Mouse (Mus musculus): ENCODE results near the gene Ndrg3.
"Not testable (repeated sequence)": the region's sequence is repeated elsewhere in the genome, so short reads cannot be mapped to it uniquely, and the experiment has no call there.

DNA sequence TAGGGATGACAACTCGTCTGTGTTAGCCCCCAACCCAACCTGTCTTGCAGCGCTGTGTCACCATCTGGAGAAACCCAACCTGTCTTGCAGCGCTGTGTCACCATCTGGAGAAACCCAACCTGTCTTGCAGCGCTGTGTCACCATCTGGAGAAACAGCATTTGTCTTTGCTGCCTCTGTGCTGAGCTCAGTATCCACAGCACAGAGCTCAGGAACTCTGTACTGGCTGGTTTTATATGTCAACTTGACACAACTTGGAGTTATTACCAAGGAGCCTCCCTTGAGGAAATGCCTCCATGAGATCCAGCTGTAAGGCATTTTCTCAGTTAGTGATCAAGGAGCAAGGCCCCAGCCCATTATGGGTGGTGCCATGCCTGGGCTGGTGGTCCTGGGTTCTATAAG lies 66.8 kb downstream of the Ndrg3 start:
- TF ChIP-seq GATA1 (IDR thresholded peaks at IDR 0.05; ENCODE audit: borderline replicate concordance, low read length); FLI1 (IDR thresholded peaks at IDR 0.05; ENCODE audit: low read length): not testable (repeated sequence)
